Mouse (Mus musculus): ENCODE data around the gene Prl7b1.

Gene Prl7b1

DNA sequence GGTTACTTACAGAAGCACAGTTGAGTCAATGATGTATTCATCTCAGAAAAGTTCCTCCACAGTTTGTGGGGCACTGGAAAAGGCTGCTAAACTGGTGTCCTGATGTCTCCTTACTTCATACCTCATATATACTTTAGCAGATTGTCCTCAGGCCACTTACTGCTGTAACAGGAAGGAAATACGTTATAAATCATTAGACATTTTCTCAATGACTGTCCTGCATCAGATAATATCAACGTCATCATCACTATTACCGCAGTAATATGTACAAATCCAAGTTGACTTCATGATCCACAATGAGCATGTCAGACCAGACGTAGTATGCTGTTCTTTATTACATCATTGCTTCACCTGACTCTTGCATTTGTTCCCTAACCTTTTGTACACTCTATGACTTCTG is at the start of gene Prl7b1:
Gene Prl7b1 (minus strand): TSS at position 101 of the 400 bp plus-strand sequence.
- DNase-seq (ENCODE audit: inconsistent age in 2 of 2, low spot score in 1 of 2), result no peak

DNA sequence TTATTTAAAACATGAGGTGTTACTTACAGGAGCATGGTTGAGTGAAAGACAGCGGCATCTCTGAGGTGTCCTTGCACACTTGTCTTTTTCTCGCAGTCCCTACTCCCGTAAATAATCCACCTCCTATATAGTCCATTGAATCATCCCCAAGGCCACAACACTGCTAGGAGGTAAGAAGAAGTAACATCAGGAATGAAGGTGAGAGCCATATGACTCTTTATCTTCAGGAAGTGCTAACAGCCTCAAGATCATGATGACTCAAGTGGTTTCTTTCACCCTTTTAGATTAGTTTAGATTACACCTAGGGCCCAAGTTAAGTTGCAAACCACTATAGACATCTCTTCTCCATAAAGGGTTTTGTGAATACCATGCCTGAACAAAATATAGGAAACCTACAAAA is 32.0 kb upstream of the Prl7b1 start, which contains the start of gene Prl7a1:
Gene Prl7a1 (minus strand): TSS at position 101 of the 400 bp plus-strand sequence.
- no peak for DNase-seq (ENCODE audit: inconsistent age in 2 of 2, low spot score in 1 of 2)

DNA sequence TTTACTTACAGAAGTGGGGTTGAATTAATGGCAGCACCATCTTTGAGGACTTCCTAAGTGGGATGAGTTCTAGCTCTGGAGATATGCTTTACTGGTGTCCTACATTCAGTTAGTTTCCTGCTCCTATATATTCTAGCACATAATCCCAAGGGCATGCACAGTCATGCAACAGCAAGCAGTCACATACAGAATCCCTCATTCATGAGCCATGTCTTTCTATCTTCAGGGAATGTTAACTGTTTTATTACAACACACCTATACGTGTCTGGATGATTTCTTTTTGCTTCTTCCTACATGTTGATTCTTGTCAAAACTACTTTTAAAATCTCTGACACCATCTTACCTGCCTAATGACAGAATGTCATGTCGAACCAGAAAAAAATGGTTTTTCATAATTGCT is 28.3 kb downstream of the Prl7b1 start, which contains the start of gene Prl8a1:
Gene Prl8a1 (minus strand): TSS at position 101 of the 400 bp plus-strand sequence.
- DNase-seq (ENCODE audit: inconsistent age in 2 of 2, low spot score in 1 of 2), result no peak

DNA sequence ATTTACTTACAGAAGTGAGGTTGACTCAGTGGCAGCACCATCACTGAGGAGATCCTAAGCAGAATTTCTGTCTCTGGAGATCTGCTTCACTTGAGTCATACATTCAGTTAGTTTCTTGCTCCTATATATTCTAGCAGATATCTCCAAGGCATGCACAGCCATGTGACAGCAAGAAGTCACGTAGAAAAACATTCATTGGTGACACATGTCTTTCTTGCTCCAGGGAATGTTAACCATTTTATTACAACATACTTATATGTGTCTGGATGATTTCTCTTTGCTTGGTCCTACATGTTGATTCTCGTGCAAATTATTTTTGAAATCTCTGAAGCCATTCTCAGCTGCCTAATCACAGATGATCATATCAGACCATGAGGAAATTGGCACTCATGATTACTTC is 45.9 kb downstream of the Prl7b1 start, which contains the start of gene Prl8a9:
Gene Prl8a9 (minus strand): TSS at position 101 of the 400 bp plus-strand sequence.
- no peak for DNase-seq (ENCODE audit: inconsistent age in 2 of 2, low spot score in 1 of 2)

DNA sequence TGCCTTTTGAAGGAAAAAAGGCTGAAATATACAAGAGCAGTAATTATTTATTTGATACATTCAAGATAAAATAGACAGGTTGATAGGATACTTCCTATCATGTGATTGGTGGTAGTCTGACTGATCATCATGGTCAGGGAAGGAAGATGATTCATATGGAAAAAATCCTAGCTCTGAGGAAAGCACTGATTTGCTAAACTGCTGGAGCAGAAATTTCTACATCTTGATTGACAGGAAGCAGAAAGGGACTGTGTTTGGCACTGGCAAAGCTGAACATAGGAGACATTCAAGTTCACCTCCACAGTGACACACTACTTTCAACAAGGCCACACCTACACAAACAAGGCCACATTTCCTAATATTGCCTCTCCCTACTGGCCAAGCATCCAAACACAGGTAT is 57.0 kb downstream of the Prl7b1 start:
- DNase-seq (ENCODE audit: inconsistent age in 2 of 2, low spot score in 1 of 2), result no peak

All from adrenal gland, adult (tissue).